Mouse (Mus musculus) embryonic facial prominence, embryonic 11.5 days (tissue): Measurements from ENCODE around the gene Sox8. TPM values are rescaled to one million over a fixed set of nuclear protein-coding genes. Genes with fewer than 3 reads are reported as not detected.

Experiments used
- ATAC-seq: fragments of 200-750 bp; cut with Nextera tagmentation; replicated peaks from 2 replicates; pipeline ENCODE4 v1.8.0; 2017; ENCODE audit warnings: low read depth; ENCODE audit not compliant: insufficient number of reproducible peaks, low FRiP score, low TSS enrichment
- DNase-seq: peaks from one replicate; pipeline ENCODE4 v3.0.0-alpha.2; 2015; ENCODE audit warnings: low spot score
- H3K27ac ChIP-seq: fragments of 300-500 bp; sonication (generic); replicated peaks from 2 replicates; pipeline ENCODE4 v1.5.1; 2014; ENCODE audit warnings: mild to moderate bottlenecking, low read depth, low read length, control low read depth
- H3K27me3 ChIP-seq: fragments of 300-500 bp; sonication (generic); 2 replicates; pipeline ENCODE4 v1.6.1; 2014; ENCODE audit warnings: mild to moderate bottlenecking, low read length, moderate library complexity, mixed read lengths; ENCODE audit not compliant: control insufficient read depth, insufficient read depth
- H3K36me3 ChIP-seq: fragments of 300-500 bp; sonication (generic); replicated peaks from 2 replicates; pipeline ENCODE4 v1.6.1; 2014; ENCODE audit warnings: low read depth, mild to moderate bottlenecking, low read length, moderate library complexity, mixed read lengths; ENCODE audit not compliant: control insufficient read depth, insufficient read depth
- H3K4me1 ChIP-seq: fragments of 300-500 bp; sonication (generic); 2 replicates; pipeline ENCODE4 v1.6.1; 2014; ENCODE audit warnings: low read length, mixed read lengths; ENCODE audit not compliant: control insufficient read depth, insufficient read depth
- H3K4me2 ChIP-seq: fragments of 300-500 bp; sonication (generic); 2 replicates; pipeline ENCODE4 v1.6.1; 2014; ENCODE audit warnings: low read depth, mild to moderate bottlenecking, control low read depth, low read length, moderate library complexity
- H3K4me3 ChIP-seq: fragments of 300-500 bp; sonication (generic); 2 replicates; pipeline ENCODE4 v1.5.1; 2014; ENCODE audit warnings: low read depth, low read length, control low read depth
- H3K9ac ChIP-seq: fragments of 300-500 bp; sonication (generic); replicated peaks from 2 replicates; pipeline ENCODE4 v1.6.1; 2014; ENCODE audit warnings: mild to moderate bottlenecking, control low read depth, low read length
- H3K9me3 ChIP-seq: fragments of 300-500 bp; sonication (generic); replicated peaks from 2 replicates; pipeline ENCODE4 v1.6.1; 2016; ENCODE audit warnings: mild to moderate bottlenecking, low read length, inconsistent platforms, mixed read lengths; ENCODE audit not compliant: control insufficient read depth
- WGBS: fragments of 180-500 bp; shearing (Covaris S2); extraction: QIAGEN DNeasy Blood & Tissue Kit; methylation state at CpG from one replicate; pipeline ENCODE4 v1.1.7; 2014; 5-methylcytosine and 5-hydroxymethylcytosine counted together
- polyA plus RNA-seq: library from polyadenylated mRNA; unstranded; fragments of >200 nt; fragmentation: Nextera tagmentation; extraction: Ambion mirVana; gene quantifications from 2 replicates; pipeline ENCODE4 v1.2.1, GENCODE M21; 2014

Gene Sox8
- polyA plus RNA-seq, 1 experiment from 2014 or later: 6.2 TPM

DNA sequence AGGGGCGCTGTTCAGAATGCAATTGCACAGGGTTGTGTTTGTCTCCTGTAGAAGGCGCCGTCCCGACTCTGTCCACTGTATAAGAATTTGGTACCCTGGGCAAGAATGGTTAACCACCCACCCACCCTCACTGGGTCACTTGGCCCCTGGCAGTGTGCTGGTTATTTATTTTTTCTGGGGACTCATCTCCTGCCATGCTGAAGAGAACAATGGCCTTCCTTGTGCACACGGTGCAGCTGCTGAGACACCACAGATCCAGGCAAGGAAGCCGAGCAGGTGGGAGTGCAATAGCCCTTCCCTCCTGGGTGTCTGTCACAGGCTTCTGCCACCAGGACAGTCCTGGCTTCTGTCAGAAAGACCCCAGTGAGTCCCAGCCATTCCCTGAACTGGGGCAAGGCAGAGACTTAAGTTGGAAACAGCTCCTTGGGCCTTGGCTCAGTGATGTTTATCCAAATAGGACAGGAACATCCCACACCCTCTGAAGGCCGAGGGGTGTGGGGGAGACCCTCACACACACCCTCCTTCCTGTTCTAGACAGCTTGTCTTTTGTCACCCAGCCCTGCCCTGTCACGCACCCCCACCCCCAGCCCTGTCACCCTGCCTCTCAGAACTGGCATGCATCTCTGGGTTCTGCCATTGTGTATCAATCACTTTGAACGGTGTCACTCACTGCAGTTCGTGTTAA lies 38.5 kb upstream of the Sox8 start:
- Histone ChIP-seq H3K9ac (no peak overlapping the region), H3K27ac (no peak overlapping the region), H3K4me1 (peaks cover 2% of the 10 kb centered on the region; the same call in 1 of the 2 replicates), H3K9me3 (no peaks in the 10 kb centered on the region), H3K36me3 (no peaks in the 10 kb centered on the region; the same call in 1 of the 2 replicates), H3K4me2 (no peak overlapping the region), H3K27me3 (no peaks in the 10 kb centered on the region), H3K4me3 (no peak overlapping the region)
- no peak; the same call in 1 of the 2 replicates for ATAC-seq
- WGBS: 53% methylated on average over 10 of the region's 10 CpGs
- no peak for DNase-seq

DNA sequence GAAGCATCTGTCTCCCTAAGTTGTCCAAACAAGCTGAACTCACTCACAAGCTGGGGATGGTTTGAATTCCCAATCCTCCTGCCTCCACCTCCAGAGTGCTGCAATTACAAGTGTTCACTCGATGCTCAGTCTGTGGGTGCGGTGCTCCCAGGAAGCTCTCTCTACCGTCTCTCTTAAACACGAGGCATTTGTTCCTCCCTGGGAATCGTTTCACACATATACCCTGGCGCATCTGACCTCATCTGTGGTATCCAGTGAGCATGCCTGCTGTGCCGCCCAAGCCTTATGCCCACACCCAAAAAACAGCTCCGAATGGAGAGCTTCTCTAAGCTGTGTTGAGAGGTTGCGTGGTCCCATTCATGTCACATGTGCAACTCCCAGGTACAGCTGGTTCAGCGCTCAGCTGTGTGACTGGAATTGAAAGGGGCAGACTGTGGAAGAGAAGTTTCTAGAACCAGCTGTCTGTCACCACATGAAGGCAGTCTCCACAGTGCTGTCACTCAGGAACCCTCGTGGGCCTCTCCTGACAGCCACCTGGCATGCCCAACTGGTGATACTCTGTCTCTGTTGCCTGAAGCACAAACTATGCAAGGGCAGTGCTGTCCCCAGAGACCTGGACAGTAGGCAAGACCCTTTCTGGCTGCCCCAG lies 37.8 kb upstream of the Sox8 start:
- no peak for DNase-seq
- WGBS: 85% methylated on average over 11 of the region's 11 CpGs
- Histone ChIP-seq H3K27me3 (no peaks in the 10 kb centered on the region), H3K27ac (no peak overlapping the region), H3K9me3 (no peaks in the 10 kb centered on the region), H3K4me3 (no peak overlapping the region), H3K4me1 (peaks cover 2% of the 10 kb centered on the region; the same call in 1 of the 2 replicates), H3K4me2 (no peak overlapping the region), H3K36me3 (no peaks in the 10 kb centered on the region; the same call in 1 of the 2 replicates), H3K9ac (no peak overlapping the region)
- no peak for ATAC-seq

DNA sequence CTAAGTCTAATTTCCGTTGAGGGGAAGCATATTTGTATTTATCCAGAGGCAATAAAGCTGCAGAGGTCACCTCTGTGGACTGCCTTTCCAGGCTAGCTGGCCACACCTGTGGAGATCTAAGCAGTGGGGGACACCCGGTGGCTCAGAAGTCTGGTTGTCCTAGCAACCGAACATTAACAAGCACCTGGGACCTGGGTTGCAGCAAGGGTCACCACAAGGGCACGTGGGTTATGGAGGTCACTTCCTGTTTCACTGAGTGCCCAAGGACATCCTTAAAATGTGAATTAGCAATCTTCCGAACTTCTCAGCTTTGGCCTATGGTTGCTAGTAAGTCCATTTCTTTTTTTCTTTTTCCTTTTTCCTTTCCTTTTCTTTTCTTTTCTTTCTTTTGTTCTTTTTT lies 33.7 kb upstream of the Sox8 start:
- Histone ChIP-seq H3K36me3 (no peaks in the 10 kb centered on the region), H3K4me3 (no peak overlapping the region), H3K9me3 (no peaks in the 10 kb centered on the region), H3K4me2 (no peak overlapping the region), H3K9ac (no peak overlapping the region), H3K27me3 (no peaks in the 10 kb centered on the region), H3K27ac (no peak overlapping the region), H3K4me1 (peaks cover 2% of the 10 kb centered on the region; the same call in 1 of the 2 replicates)
- WGBS: 27% methylated on average over 5 of the region's 5 CpGs
- peak; percentile 22 for DNase-seq
- no peak for ATAC-seq

DNA sequence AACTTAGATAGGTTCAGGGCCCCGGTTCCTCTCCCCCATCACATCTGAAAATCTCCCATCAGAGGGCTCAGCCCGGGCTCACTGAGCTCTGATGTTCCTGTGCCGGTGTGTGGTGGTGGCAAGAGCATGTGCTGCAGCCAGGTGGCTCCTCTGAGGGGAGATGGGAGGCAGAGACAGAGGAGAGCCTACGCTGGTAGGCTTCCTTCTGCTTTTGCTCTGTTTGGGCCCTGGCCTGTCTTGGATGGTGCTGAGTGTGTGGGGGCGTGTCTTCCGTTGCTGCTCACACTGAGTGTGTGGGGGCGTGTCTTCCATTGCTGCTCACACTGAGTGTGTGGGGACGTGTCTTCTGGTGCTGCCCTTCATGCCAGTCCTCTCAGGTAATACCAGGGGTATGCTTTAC lies 31.9 kb upstream of the Sox8 start:
- Histone ChIP-seq H3K4me2 (no peak overlapping the region), H3K27ac (no peak overlapping the region), H3K9me3 (no peaks in the 10 kb centered on the region), H3K27me3 (no peaks in the 10 kb centered on the region), H3K4me3 (no peak overlapping the region), H3K9ac (no peak overlapping the region), H3K36me3 (no peaks in the 10 kb centered on the region), H3K4me1 (peaks cover 2% of the 10 kb centered on the region; the same call in 1 of the 2 replicates)
- WGBS: 85% methylated on average over 8 of the region's 8 CpGs
- no peak for DNase-seq
- ATAC-seq: no peak

DNA sequence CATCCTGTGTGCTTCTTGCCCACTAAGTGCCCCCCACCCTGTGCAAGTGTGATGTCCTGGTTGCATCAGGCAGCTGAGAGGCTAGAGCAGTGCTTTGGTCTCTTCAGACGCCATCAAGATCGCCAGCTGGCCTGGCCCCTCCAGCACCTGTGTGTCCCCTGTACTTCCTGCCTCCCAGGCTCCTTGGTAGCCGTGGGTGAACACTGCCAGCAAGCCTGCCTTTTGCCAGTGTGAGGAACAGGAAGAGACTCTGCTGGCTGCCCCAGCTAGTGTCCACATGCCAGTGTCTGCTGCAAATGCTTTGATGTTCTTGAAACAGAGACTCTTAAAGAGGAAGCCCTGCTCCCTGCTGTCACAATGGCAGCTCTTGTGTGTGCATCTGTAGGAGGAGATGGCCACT lies 27.1 kb upstream of the Sox8 start:
- WGBS: 53% methylated on average over 3 of the region's 3 CpGs
- peaks cover 3% of the 10 kb centered on the region for H3K4me1 ChIP-seq
- ATAC-seq (no peak), DNase-seq (no peak)
- H3K27me3 ChIP-seq: no peaks in the 10 kb centered on the region
- H3K9ac ChIP-seq: no peak overlapping the region
- no peaks in the 10 kb centered on the region for H3K36me3 ChIP-seq
- H3K4me2 ChIP-seq: no peak overlapping the region
- no peaks in the 10 kb centered on the region for H3K9me3 ChIP-seq
- no peak overlapping the region for H3K27ac ChIP-seq
- no peak overlapping the region for H3K4me3 ChIP-seq

DNA sequence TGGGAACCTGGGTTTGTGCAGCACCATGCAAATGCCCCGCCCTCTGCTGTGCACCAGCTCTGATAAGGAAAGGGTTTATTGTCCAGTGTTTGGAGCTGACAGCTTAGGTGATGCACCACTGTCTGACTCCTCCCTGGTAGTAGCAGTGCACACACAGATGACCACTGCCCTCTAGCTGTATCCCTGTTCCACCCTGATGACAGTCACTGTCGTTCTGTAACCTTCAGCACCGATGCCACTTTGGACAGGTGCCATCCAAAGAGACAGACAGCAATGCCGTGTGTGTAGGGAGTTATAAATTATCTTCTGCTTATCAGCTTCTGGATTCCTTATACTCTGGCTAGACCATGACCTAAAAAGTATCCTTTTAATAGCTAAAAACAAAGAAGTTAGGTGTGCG lies 25.0 kb upstream of the Sox8 start:
- no peak overlapping the region for H3K4me2 ChIP-seq
- H3K4me3 ChIP-seq: no peak overlapping the region
- DNase-seq (no peak), ATAC-seq (no peak)
- no peaks in the 10 kb centered on the region for H3K27me3 ChIP-seq
- 0 out of 2 replicates have a peak overlapping the region, but pooled peaks have one; percentile 10 for H3K27ac ChIP-seq
- no peak overlapping the region for H3K9ac ChIP-seq
- H3K4me1 ChIP-seq: peaks cover 6% of the 10 kb centered on the region
- 85% methylated on average over 5 of the region's 5 CpGs for WGBS
- H3K9me3 ChIP-seq: no peaks in the 10 kb centered on the region
- H3K36me3 ChIP-seq: peaks cover 2% of the 10 kb centered on the region; the same call in 1 of the 2 replicates

DNA sequence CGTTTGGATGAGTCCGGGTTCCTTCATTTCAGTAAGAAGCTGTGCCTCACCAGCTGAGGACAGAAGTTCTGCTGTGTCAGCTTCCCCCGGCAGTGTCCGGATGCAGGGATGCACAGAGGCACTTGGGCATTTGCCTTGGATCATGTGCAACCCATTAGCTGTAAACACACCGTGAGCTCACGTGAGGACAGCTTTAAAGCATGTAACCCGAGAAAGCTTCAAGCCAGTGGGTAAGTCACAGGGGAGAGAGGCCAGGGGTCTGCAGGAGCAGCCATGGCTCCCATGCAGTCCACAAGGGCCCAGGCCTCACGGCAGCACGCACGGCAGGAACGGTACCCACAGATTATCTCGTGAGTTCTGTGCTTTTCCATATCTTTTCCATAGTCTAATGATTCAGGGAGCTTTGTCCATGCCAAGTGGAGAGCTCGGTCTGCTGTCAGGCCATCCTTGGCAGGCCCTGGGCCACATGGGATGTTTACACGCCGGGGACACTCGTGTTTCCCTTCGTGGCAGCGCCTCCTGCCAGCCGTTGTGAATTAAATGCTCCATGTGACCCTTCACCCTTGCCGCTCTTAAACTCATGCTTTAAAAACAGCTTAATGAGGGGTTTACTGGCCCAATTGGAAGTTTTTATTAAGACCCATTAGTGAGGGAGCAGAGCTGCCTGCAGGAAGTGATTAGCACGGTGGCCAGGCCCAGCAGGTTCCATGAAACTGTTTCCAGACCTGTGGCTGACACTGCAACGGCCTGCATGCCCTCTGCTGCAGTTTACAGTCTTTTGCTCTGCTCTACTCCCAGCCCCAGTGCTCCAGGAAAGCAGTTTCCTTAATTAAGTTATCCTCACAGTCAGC lies 23.1 kb upstream of the Sox8 start:
- no peak overlapping the region for H3K4me2 ChIP-seq
- H3K27ac ChIP-seq: peak overlapping the region; percentile 86
- H3K4me3 ChIP-seq: no peak overlapping the region
- DNase-seq (peak; percentile 89), ATAC-seq (peak; percentile 83)
- H3K4me1 ChIP-seq: peaks cover 6% of the 10 kb centered on the region
- 26% methylated on average over 22 of the region's 22 CpGs for WGBS
- no peaks in the 10 kb centered on the region for H3K9me3 ChIP-seq
- no peaks in the 10 kb centered on the region for H3K27me3 ChIP-seq
- H3K36me3 ChIP-seq: peaks cover 2% of the 10 kb centered on the region; the same call in 1 of the 2 replicates
- peak overlapping the region; percentile 0; the same call in 1 of the 2 replicates for H3K9ac ChIP-seq
